20 mouse cellular contexts compared by ENCODE assay signal in genomic region chr16:92675677-92676076, GRCm38 (mm10).
DNase-seq lines count a peak whose midpoint lies in the region; ATAC-seq and TF ChIP-seq lines count a peak whose summit lies in the region.
"Had no signal": no experiment of that assay in that cellular context is flagged by ENCODE, and none has a peak within 500 bp of the region (broad histone marks: within the 10 kb centered on the region; RNA-seq: fewer than 3 reads in every experiment).

No protein-coding gene starts in this region.

- H3K4me3 ChIP-seq in liver, postnatal 0 days (ENCODE audit: low read depth, low read length) = no peak overlapping the region
- no peak overlapping the region for H3K4me3 ChIP-seq in liver, embryonic 12.5 days
- no peak overlapping the region for H3K4me3 ChIP-seq in bone marrow, adult 2 months (replicated peaks; ENCODE audit: control insufficient read depth, low read depth, low read length)
- no peak overlapping the region for H3K4me3 ChIP-seq in embryonic fibroblast, embryonic 13.5 days (ENCODE audit: insufficient read depth, low read length)
- H3K4me3 ChIP-seq in myocyte = no peak overlapping the region
- H3K4me3 ChIP-seq in forebrain, embryonic 16.5 days (replicated peaks; ENCODE audit: low read length) = no peak overlapping the region
- H3K4me3 ChIP-seq: embryonic facial prominence, embryonic 13.5 days; layer of hippocampus, adult 2 months had no signal

- no peaks in the 10 kb centered on the region for H3K9me3 ChIP-seq in liver, postnatal 0 days (ENCODE audit: low read length)
- no peaks in the 10 kb centered on the region for H3K9me3 ChIP-seq in liver, embryonic 12.5 days (replicated peaks)
- no peaks in the 10 kb centered on the region for H3K9me3 ChIP-seq in forebrain, embryonic 16.5 days (ENCODE audit: control insufficient read depth, low read length)
- H3K9me3 ChIP-seq: embryonic facial prominence, embryonic 13.5 days had no signal

- H3K27ac ChIP-seq in liver, postnatal 0 days (ENCODE audit: low read depth) = 0 out of 2 replicates have a peak overlapping the region, but pooled peaks have one; percentile 12
- no peak overlapping the region for H3K27ac ChIP-seq in liver, embryonic 12.5 days
- H3K27ac ChIP-seq in bone marrow, adult 2 months (ENCODE audit: control insufficient read depth, insufficient read depth, low read depth, low read length, poor library complexity) = peak overlapping the region; percentile 5
- 0 out of 2 replicates have a peak overlapping the region, but pooled peaks have one; percentile 9 for H3K27ac ChIP-seq in embryonic fibroblast, embryonic 13.5 days (ENCODE audit: insufficient read depth, low read length)
- no peak overlapping the region for H3K27ac ChIP-seq in forebrain, embryonic 16.5 days (ENCODE audit: low read length)
- H3K27ac ChIP-seq: embryonic facial prominence, embryonic 13.5 days; hindbrain, embryonic 14.5 days; layer of hippocampus, adult 2 months had no signal

- no peak for TF ChIP-seq CTCF in liver, postnatal 0 days (IDR thresholded peaks at IDR 0.05; ENCODE audit: low read depth)
- TF ChIP-seq CTCF in bone marrow, adult 2 months (IDR thresholded peaks at IDR 0.05; ENCODE audit: control insufficient read depth, insufficient read depth, low read length) = no peak
- no peak for TF ChIP-seq CTCF in embryonic fibroblast, embryonic 13.5 days (IDR thresholded peaks at IDR 0.05; ENCODE audit: borderline replicate concordance, insufficient read depth, low read length)

- no peak overlapping the region for H3K9ac ChIP-seq in liver, postnatal 0 days (replicated peaks)
- no peak overlapping the region for H3K9ac ChIP-seq in liver, embryonic 12.5 days
- H3K9ac ChIP-seq in forebrain, embryonic 16.5 days (replicated peaks; ENCODE audit: low read depth, low read length) = no peak overlapping the region
- H3K9ac ChIP-seq: embryonic facial prominence, embryonic 13.5 days; hindbrain, embryonic 14.5 days; lung, embryonic 14.5 days had no signal

- no peak overlapping the region for H3K4me2 ChIP-seq in liver, postnatal 0 days (ENCODE audit: low read depth, low read length)
- H3K4me2 ChIP-seq in liver, embryonic 12.5 days = no peak overlapping the region
- no peak overlapping the region for H3K4me2 ChIP-seq in myocyte (ENCODE audit: low read depth)
- H3K4me2 ChIP-seq in forebrain, embryonic 16.5 days (ENCODE audit: low read length) = no peak overlapping the region
- H3K4me2 ChIP-seq: embryonic facial prominence, embryonic 13.5 days; hindbrain, embryonic 14.5 days; liver, embryonic 11.5 days; lung, embryonic 14.5 days; midbrain, embryonic 11.5 days had no signal

- H3K27me3 ChIP-seq in liver, postnatal 0 days (ENCODE audit: insufficient read depth, low read length) = no peaks in the 10 kb centered on the region
- H3K27me3 ChIP-seq in liver, embryonic 12.5 days (replicated peaks) = no peaks in the 10 kb centered on the region
- H3K27me3 ChIP-seq in myocyte (ENCODE audit: control insufficient read depth, insufficient read depth, insufficient read length) = no peaks in the 10 kb centered on the region
- no peaks in the 10 kb centered on the region for H3K27me3 ChIP-seq in forebrain, embryonic 16.5 days (replicated peaks; ENCODE audit: control insufficient read depth, insufficient read depth, low read length)
- H3K27me3 ChIP-seq: embryonic facial prominence, embryonic 13.5 days; Patski had no signal

- H3ac ChIP-seq in myocyte (ENCODE audit: control insufficient read depth, insufficient read length) = no peak overlapping the region

- no peak for TF ChIP-seq POLR2A in bone marrow, adult 2 months (IDR thresholded peaks at IDR 0.05; ENCODE audit: borderline replicate concordance, control insufficient read depth, low read depth, low read length)
- TF ChIP-seq POLR2A in embryonic fibroblast, embryonic 13.5 days (IDR thresholded peaks at IDR 0.05; ENCODE audit: low read depth, low read length) = no peak
- TF ChIP-seq POLR2A in myocyte (IDR thresholded peaks at IDR 0.05; ENCODE audit: insufficient read length, low read depth) = peak; percentile 15

- TF ChIP-seq EP300 in liver, postnatal 0 days (IDR thresholded peaks at IDR 0.05; ENCODE audit: low read depth) = no peak

- 77% methylated on average over 8 of the region's 8 CpGs for WGBS in liver, postnatal 0 days (ENCODE audit: insufficient replicate concordance)
- 79% methylated on average over 8 of the region's 8 CpGs for WGBS in liver, embryonic 12.5 days (ENCODE audit: insufficient replicate concordance)
- 65% methylated on average over 8 of the region's 8 CpGs for WGBS in bone marrow, adult 2 months
- WGBS in forebrain, embryonic 16.5 days = 63% methylated on average over 8 of the region's 8 CpGs

- H3K79me2 ChIP-seq in myocyte (ENCODE audit: control insufficient read depth, insufficient read depth) = peaks cover 93% of the 10 kb centered on the region

- 0 out of 2 replicates have a peak, but pooled peaks cover 3% of the 10 kb centered on the region for H3K36me3 ChIP-seq in liver, postnatal 0 days (replicated peaks; ENCODE audit: insufficient read depth, low read length)
- peaks cover 73% of the 10 kb centered on the region for H3K36me3 ChIP-seq in liver, embryonic 12.5 days
- H3K36me3 ChIP-seq in myocyte (ENCODE audit: control insufficient read depth, insufficient read depth) = peaks cover 72% of the 10 kb centered on the region
- no peaks in the 10 kb centered on the region for H3K36me3 ChIP-seq in forebrain, embryonic 16.5 days (ENCODE audit: control insufficient read depth, insufficient read depth)

- ATAC-seq in liver, postnatal 0 days = no peak; the same call in 1 of the 2 replicates
- ATAC-seq in liver, embryonic 12.5 days = no peak
- ATAC-seq in forebrain, embryonic 16.5 days = no peak
- ATAC-seq: activated CD4-positive, CD25-positive, alpha-beta regulatory T cell, adult 4 months; Patski had no signal

- H3K4me1 ChIP-seq in liver, postnatal 0 days (ENCODE audit: insufficient read depth) = no peaks in the 10 kb centered on the region
- no peaks in the 10 kb centered on the region for H3K4me1 ChIP-seq in liver, embryonic 12.5 days
- peaks cover 2% of the 10 kb centered on the region; the same call in 1 of the 2 replicates for H3K4me1 ChIP-seq in bone marrow, adult 2 months (ENCODE audit: control insufficient read depth, insufficient read depth, low read length)
- H3K4me1 ChIP-seq in embryonic fibroblast, embryonic 13.5 days (ENCODE audit: control insufficient read depth, insufficient read depth, low read length) = peaks cover 11% of the 10 kb centered on the region
- H3K4me1 ChIP-seq in forebrain, embryonic 16.5 days (replicated peaks; ENCODE audit: control insufficient read depth, insufficient read depth, low read length) = no peaks in the 10 kb centered on the region

- no peak for DNase-seq in liver, postnatal 0 days
- DNase-seq in frontal cortex, postnatal 36 days (ENCODE audit: low spot score in 2 of 2) = no peak
- DNase-seq: adrenal gland, postnatal 10 days; cerebellum, adult 2 months; kidney, adult 8-10 months; kidney, postnatal 14 days; lung, embryonic 14.5 days; thymus, postnatal 36 days had no signal

TF ChIP-seq in myocyte, 11 proteins besides CTCF, POLR2A, EP300 and RAD21:
- no peak for TF ChIP-seq CEBPB (IDR thresholded peaks at IDR 0.05; ENCODE audit: insufficient read depth, poor library complexity, severe bottlenecking)
- TF ChIP-seq MYOD1 (IDR thresholded peaks at IDR 0.05; ENCODE audit: control insufficient read depth in 1 of 3, insufficient read length in 2 of 3, low read depth in 2 of 3) = no peak
- no peak for TF ChIP-seq E2F4 (IDR thresholded peaks at IDR 0.05; ENCODE audit: insufficient read depth)
- TF ChIP-seq MAX (IDR thresholded peaks at IDR 0.05; ENCODE audit: low read depth) = no peak
- no peak for TF ChIP-seq POLR2AphosphoS2 (IDR thresholded peaks at IDR 0.05; ENCODE audit: insufficient read length, low read depth)
- no peak for TF ChIP-seq USF1 (IDR thresholded peaks at IDR 0.05; ENCODE audit: low read depth)

Comparison
In these comparisons a context has a peak if more than half of its experiments do, and no peak if none do; other contexts are left out.
1. H3K27ac ChIP-seq: peak in liver, postnatal 0 days (single experiment), bone marrow, adult 2 months (single experiment) and embryonic fibroblast, embryonic 13.5 days (single experiment); none in liver, embryonic 12.5 days (single experiment) and forebrain, embryonic 16.5 days (single experiment).